Mouse (Mus musculus) urinary bladder, postnatal 25 days (tissue): ENCODE measurements around the gene Adamts16.

Experiments
- DNase-seq: peaks from one replicate; pipeline ENCODE4 v3.0.0; 2022; ENCODE audit warnings: low spot score

The Adamts16 gene

GRCm38 (mm10) chr13:70762586-70762985 is 79.0 kb downstream of the Adamts16 start:
- no peak for DNase-seq

GRCm38 (mm10) chr13:70761312-70761711 is 80.3 kb downstream of the Adamts16 start:
- DNase-seq: no peak

GRCm38 (mm10) chr13:70760186-70760585 is 81.4 kb downstream of the Adamts16 start:
- DNase-seq: no peak

GRCm38 (mm10) chr13:70746294-70747008 is 95.2 kb downstream of the Adamts16 start:
- DNase-seq: no peak

- DNase-seq: no peak
Observed at GRCm38 (mm10) chr13:70744416-70745038, 97.1 kb downstream of the Adamts16 start.

GRCm38 (mm10) chr13:70742693-70743092 is 98.9 kb downstream of the Adamts16 start:
- no peak for DNase-seq

- DNase-seq: no peak
Observed at GRCm38 (mm10) chr13:70740281-70741240, 101.0 kb downstream of the Adamts16 start.

GRCm38 (mm10) chr13:70738781-70739180 is 102.8 kb downstream of the Adamts16 start:
- DNase-seq: no peak

- DNase-seq: no peak
Observed at GRCm38 (mm10) chr13:70736409-70736808, 105.2 kb downstream of the Adamts16 start.

GRCm38 (mm10) chr13:70734640-70735039 is 107.0 kb downstream of the Adamts16 start:
- no peak for DNase-seq

- no peak for DNase-seq
Observed at GRCm38 (mm10) chr13:70733911-70734310, 107.7 kb downstream of the Adamts16 start.

- DNase-seq: no peak
Observed at GRCm38 (mm10) chr13:70733206-70733605, 108.4 kb downstream of the Adamts16 start.

GRCm38 (mm10) chr13:70732781-70733180 is 108.8 kb downstream of the Adamts16 start:
- no peak for DNase-seq

GRCm38 (mm10) chr13:70731349-70731748 is 110.3 kb downstream of the Adamts16 start:
- no peak for DNase-seq

GRCm38 (mm10) chr13:70729996-70730395 is 111.6 kb downstream of the Adamts16 start:
- no peak for DNase-seq

GRCm38 (mm10) chr13:70726249-70726648 is 115.4 kb downstream of the Adamts16 start:
- no peak for DNase-seq

GRCm38 (mm10) chr13:70724635-70725034 is 117.0 kb downstream of the Adamts16 start:
- DNase-seq: no peak

GRCm38 (mm10) chr13:70724108-70724622 is 117.4 kb downstream of the Adamts16 start:
- no peak for DNase-seq

- no peak for DNase-seq
Observed at GRCm38 (mm10) chr13:70719994-70720393, 121.6 kb downstream of the Adamts16 start.

GRCm38 (mm10) chr13:70718814-70719213 is 122.8 kb downstream of the Adamts16 start:
- no peak for DNase-seq

GRCm38 (mm10) chr13:70716022-70716421 is 125.6 kb downstream of the Adamts16 start:
- no peak for DNase-seq

- DNase-seq: no peak
Observed at GRCm38 (mm10) chr13:70714081-70714775, 127.4 kb downstream of the Adamts16 start.
